Mouse (Mus musculus): ENCODE results near the gene Anapc7. TPM values are rescaled to one million over a fixed set of nuclear protein-coding genes. Genes with fewer than 3 reads are reported as not detected.
"Not testable (repeated sequence)": the region's sequence is repeated elsewhere in the genome, so short reads cannot be mapped to it uniquely, and the experiment has no call there.

The Anapc7 gene
- total RNA-seq, 2 experiments from 2014 or later, result 33.9 to 37.5 TPM

DNA sequence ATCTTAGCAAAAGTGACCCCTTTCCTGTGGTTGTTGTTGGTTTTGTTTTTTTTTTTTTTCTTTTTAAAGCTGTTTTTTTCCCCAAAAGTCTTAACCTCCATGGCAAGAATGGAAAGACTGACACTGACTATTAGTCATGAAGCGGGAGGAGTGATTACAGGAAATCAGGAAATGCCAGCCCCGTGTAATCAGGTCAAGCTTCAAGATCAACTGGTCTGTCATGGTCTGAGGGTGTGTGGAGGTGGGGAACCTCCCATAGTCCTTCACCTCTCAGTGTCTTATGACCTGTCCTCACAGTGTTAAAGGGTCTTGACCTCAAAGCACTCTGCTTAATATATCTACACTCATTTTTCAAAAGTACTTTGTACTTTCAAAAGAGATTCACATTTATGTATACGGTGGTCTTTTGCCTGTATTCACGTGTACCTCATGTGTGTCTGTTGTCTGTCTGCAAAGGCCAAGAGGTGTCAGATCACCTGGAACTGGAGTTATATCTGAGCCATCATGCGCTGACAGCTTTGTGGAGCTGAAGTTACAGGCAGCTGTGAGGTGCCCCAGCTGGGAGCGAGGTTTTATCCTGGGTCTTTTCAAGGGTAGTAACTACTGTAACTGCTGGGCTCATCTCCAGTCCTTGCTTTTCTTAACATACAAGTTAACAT, 61.4 kb downstream of the Anapc7 start:
- no peak for DNase-seq
- intact Hi-C loops (cut with DNase I), result no loop called here

DNA sequence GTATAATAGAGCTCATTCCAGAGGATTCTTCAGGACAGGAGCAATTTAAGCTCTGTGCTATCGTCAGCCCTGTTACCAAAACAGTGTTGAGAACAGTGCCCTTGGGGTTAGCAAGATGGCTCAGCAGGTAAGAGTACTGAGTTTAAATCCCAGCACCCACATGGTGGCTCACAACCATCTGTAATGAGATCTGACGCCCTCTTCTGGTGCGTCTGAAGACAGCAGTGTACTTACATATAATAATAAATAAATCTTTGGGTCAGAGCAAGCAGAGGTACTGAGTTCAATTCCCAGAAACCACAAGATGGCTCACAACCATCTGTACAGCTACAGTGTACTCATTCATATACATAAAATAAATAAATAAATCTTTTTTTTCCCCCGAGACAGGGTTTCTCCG, 64.8 kb downstream of the Anapc7 start:
- DNase-seq; intact Hi-C loops (cut with DNase I): not testable (repeated sequence)

DNA sequence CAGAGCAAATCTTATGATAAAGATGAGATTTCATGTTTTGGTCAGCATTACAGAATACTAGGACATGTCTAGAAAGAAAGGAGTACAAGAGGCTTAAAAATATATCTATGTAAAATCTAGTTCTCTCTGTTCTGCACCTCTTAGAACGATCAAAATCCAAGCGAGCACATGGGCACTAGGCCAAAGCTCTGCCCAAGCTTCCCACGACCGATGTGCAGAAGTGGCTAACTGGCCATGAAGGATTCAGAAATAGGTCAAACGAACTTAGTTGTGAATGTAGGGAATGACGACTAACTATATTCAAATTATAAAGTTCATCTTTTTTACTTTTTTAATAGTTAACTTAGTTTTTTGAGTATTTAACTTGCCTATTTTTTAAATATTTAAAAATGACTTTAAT, 66.3 kb downstream of the Anapc7 start:
- DNase-seq, result no peak
- intact Hi-C loops (cut with DNase I), result no loop called here

DNA sequence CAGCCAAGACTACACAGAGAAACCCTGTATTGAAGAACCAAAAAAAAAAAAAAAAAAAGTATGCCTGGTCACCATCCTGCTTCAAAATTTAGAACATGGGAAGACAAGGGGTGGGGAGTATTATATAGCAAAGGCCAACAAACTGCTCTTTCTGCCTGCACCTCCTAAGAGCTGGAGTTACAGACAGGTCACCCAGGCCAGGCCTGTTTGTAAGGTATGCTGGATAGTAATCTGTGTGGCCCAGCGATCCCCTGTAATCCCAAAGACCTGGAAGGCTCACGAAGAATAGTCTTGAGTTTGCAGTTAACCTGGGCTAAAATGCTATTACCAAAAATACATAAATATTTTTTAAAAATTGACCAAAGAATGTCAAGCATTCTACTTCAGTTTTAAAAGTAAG, 68.7 kb downstream of the Anapc7 start:
- DNase-seq, result no peak
- intact Hi-C loops (cut with DNase I), result no loop called here

DNA sequence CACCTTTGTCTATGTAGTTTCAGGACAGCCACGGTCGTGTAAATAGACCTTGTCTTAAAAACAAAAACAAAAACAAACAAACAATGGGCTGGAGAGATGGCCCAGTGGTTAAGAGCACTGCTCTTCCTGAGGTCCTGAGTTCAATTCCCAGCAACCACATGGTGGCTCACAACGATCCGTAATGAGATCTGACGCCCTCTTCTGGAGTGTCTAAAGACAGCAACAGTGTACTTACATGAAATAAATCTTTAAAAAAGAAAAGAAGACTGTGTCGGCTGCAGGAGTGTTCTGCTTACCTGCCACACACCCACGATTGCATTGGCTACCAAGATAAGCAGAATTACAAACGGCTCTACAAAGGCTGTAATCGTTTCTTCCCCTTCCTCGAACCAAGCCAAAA, 69.9 kb downstream of the Anapc7 start:
- DNase-seq, result no peak
- intact Hi-C loops (cut with DNase I), result no loop called here

DNA sequence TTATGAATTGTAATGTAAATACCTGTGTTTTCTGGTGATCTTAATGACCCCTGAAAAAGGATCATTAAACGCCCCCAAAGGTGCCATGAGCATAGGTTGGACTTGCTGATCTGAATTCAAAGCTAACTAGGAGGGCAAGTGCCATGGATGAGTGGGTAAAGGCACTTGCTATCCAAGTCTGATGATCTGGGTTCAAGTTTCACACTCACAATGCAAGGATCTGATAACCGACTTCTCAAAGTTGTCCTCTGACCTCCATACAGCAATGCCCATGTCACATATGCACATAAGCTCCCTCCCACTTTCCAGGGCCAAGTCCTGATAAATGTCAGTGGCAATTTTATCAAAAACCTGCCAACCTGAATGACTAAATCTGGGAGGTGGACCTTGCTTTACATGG, 71.5 kb downstream of the Anapc7 start:
- intact Hi-C loops (cut with DNase I), result no loop called here
- DNase-seq, result no peak

DNA sequence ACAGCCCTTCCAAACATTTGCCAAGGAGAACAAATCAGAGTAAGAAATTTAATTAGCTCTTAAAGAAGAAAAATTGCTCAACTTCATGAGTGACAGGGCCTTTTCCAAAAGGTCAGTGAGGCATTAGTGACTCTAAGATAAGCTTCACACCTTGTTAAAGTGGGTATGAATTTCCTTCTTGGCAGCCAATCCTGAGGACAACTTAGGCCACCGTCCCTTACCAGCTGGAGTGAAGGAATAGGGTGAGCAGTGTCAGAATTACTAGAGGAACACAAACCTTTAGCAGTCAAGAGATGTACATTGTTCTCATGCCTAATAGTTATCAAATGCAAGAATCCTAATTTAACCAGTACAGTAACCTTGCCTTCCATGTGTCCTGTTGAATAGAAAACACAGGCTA, 73.0 kb downstream of the Anapc7 start:
- DNase-seq, result no peak
- intact Hi-C loops (cut with DNase I), result no loop called here

Other genes with a start within 250 kb of the Anapc7 start
- 1 to 10 TPM; 1.4 TPM for gene Hvcn1, start 214.9 kb upstream of the Anapc7 start, total RNA-seq (2021)
- 1 to 10 TPM; 5.2 to 6.7 TPM for gene Tctn1, start 157.2 kb upstream of the Anapc7 start, total RNA-seq (2021)
- 10 to 100 TPM; 85.5 to 87.2 TPM for gene Pptc7, start 137.3 kb upstream of the Anapc7 start, total RNA-seq (2021)
- gene Rad9b, start 67.5 kb upstream of the Anapc7 start, total RNA-seq (2021), result 1 to 10 TPM; 1.4 to 1.5 TPM
- 100 to 1,000 TPM in 1 of 2 experiments, 10 to 100 TPM in 1; 86.7 to 103 TPM for gene Vps29, start 67.3 kb upstream of the Anapc7 start, total RNA-seq (2021)
- 10 to 100 TPM; 23.1 to 25.6 TPM for gene Gpn3, start 49.8 kb upstream of the Anapc7 start, total RNA-seq (2021)
- gene Fam216a, start 49.3 kb upstream of the Anapc7 start, total RNA-seq (2021), result 10 to 100 TPM; 15.1 to 16.5 TPM
- gene Arpc3, start 29.8 kb upstream of the Anapc7 start, total RNA-seq (2021), result 100 to 1,000 TPM; 104 to 115 TPM
- gene Atp2a2, start 80.5 kb downstream of the Anapc7 start, total RNA-seq (2021), result 1,000 to 10,000 TPM; 9,386 to 9,784 TPM
- gene Ift81, start 192.8 kb downstream of the Anapc7 start, total RNA-seq (2021), result 10 to 100 TPM; 49.4 to 58.5 TPM
- 1 to 10 TPM; 4.0 to 4.3 TPM for gene P2rx7, start 222.2 kb downstream of the Anapc7 start, total RNA-seq (2021)